Mouse (Mus musculus) kidney, adult 2 months (tissue): ENCODE data around the gene Pfdn5.

Experiments used
- CTCF ChIP-seq: fragments of 200-500 bp; conservative IDR thresholded peaks from 2 replicates; pipeline ENCODE4 v1.5.1; 2011; ENCODE audit warnings: low read depth, mild to moderate bottlenecking, control low read depth, low read length, moderate library complexity, mixed read lengths; ENCODE audit not compliant: insufficient read depth, insufficient read length
- POLR2A ChIP-seq: fragments of 200-500 bp; IDR thresholded peaks from one replicate; pipeline ENCODE4 v1.6.1; 2011; ENCODE audit warnings: low read depth, low read length, control low read depth

DNA sequence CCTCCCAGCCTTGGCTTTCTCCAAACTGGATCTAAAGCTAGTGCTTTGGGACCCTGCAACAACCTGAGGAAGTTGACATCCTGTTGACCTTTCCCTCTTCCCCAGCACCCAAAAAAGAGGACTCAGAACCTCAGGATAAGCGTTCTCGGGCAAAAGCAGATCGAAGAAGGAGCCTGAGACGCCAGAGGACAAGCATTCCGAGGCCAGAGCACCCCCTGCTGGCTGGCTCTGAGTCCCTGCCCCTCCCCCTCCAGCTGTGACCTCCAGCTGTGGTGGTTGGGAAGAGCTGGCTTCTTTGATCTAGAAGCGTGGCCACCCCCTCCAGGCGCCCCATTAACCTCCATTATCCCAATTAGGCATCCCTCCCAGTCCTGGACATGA is 51.2 kb downstream of the Pfdn5 start:
- TF ChIP-seq POLR2A, result peak; percentile 0
- peak; percentile 93 for TF ChIP-seq CTCF
